Mouse (Mus musculus) left cerebral cortex, postnatal 4 days (tissue): ENCODE measurements around the gene Ly6g6e. TPM values are rescaled to one million over a fixed set of nuclear protein-coding genes. Genes with fewer than 3 reads are reported as not detected.
A peak's percentile ranks its signal among the peaks of the same experiment; 100 is the strongest.

Source experiments
- DNase-seq: peaks from one replicate; pipeline ENCODE4 v3.0.0-alpha.2; 2022
- intact Hi-C: fragments of 180-260 bp; cut with DNase I; formaldehyde crosslinking; loops from one replicate; pipeline ENCODE4 v1.15.1; 2025
- total RNA-seq, 2 experiments: library from RNA; stranded (reverse); gene quantifications; 2 replicates each; pipeline ENCODE4 v1.2.3; 2021

Gene Ly6g6e
- total RNA-seq, 2 experiments from 2014 or later = 2.8 to 3.4 TPM

DNA sequence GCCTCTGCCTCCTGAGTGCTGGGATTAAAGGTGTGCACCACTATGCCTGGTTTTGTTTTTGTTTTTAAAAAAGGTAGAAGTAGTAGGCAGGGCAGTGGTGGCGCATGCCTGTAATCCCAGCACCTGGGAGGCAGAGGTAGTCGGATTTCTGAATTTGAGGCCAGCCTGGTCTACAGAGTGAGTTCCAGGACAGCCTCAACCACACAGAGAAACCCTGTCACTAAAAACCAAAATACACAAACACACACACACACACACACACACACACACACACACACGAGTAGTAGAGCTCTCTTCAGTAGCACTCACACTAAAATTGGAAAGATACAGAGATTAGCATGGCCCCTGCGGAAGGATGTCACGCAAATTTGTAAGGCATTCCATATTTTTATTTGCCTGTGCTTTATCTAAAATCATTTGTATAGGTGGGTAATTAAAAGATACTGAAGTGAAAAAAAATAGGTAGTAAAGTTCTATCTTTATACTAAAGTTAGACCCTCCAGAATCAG lies 27.7 kb upstream of the Ly6g6e start:
- DNase-seq = no peak

DNA sequence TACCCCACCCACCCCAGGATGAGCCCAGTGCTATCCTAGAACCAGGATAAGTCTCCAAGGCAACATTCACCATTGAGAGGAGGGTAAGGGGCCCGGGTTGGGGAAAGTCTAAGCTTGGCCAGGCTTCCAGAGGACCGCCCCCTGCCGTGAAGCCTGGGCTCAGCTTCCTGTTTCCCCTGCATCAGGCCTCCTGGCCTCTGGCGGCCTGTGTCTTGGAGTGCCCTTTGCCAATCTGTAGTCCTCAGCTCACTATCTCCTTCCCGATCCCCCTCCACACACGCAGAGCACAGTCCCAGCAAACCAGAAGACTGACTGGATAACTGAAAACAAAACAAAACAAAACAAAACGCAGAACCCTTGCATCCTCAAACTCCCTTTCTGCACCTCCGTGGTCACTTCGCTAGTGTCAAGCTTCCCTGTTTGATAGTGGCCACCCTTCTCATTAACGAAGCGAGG lies 27.1 kb upstream of the Ly6g6e start, which contains the start of gene Clic1:
Gene Clic1 (plus strand): TSS at position 406 of the 456 bp plus-strand sequence.
- intact Hi-C loops = no loop called here
- DNase-seq = peak; percentile 76

More for the DNA sequence above, 27.7 kb upstream of the Ly6g6e start:
- intact Hi-C loops = no loop called here

DNA sequence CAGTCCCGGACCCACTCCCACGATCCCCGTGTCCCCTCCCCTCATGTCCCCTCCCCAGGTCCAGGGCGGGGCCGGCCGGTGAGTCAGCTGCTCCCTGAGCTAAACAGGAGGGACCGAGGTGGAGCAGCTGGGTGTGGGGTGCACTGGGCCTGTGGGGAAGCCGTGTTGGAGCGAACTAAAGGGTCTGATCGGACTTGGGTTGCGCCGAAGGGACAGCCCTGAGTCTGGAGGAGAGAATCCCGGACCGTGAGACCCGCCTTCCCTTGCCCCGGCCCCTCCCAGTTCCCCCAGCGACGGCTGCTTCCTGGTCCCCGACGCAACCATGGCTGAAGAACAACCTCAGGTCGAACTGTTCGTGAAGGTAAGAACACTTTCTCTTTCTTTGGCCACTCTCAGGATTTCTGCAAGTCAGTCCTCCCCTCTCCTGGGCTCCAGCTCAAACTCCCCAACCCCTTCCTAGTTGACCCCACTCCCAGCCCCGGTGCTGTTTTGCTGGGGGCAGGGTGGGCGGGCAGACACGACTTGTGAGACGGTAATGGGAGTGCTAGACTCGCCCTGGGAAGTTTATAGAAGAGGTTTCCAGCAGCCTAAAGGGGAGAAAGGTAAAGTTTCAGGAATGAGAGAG lies 26.5 kb upstream of the Ly6g6e start:
- DNase-seq = peak; percentile 61

DNA sequence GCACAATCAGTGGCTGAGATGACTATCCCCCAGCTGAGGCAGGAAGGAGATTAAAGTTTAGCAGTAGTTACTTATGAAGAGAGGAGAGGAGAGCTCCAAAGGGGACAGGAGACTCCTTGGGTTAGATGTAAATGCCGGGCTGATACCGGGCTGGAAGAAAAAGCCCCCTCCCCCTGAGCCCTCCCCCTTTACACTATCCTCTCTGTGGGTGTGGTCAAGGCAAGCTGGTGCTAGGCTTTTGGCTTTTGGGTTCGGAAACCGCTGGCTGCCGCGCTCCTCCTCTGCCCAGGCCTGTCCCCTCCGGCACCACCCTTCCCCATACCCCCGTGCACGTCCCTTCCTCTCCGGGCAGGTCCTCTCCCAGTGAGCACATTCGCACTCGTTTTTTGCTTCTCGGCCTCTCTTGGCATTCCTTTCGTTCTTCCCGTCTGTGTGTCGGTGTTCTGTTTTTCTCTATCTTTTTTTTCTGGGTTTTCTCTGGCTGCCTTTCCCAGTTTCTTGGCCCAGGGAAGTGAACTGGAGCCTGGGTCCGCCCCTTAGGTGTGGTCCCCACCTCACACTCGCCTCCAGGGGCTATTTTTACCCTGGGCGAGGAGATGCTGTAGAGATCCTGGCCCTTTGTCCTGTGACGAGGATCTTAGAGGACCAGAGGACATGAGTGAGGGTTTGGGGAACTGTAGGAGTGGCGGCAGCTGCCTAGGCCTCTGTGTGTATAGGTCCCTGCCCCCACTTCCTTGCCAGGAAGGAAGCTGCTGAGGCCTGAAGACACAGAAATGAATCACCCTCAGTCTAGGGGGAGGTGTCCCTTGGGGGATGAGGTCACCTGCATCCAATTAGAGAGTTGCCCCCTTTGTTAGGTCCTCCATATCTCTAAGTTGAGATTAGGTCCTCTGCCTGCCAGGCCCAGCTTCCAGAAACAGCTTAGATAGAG lies 25.3 kb upstream of the Ly6g6e start:
- DNase-seq = peak; percentile 86
- intact Hi-C loops = no loop called here

More for the DNA sequence above, 26.5 kb upstream of the Ly6g6e start:
- intact Hi-C loops = no loop called here

DNA sequence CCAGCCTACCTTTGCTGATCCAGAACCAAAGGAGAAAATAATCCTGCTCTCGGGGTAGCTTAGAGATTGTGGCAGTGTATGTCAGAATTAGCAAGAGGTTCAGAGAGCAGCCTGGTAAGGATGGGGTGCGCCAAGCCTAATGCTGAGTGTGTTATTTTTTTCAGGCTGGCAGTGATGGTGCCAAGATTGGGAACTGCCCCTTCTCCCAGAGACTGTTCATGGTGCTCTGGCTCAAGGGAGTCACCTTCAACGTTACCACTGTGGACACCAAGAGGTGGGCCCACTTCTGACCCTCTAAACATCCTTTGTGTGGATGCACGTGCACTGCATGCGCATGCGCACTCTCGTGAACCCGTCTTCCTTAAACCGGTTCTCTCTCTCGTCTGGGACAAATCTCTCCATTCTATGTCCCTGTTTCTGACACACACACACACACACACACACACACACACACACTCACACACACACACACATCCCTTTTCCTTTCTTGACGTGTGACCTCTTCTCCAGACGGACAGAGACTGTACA lies 24.4 kb upstream of the Ly6g6e start:
- intact Hi-C loops = no loop called here
- DNase-seq = no peak

DNA sequence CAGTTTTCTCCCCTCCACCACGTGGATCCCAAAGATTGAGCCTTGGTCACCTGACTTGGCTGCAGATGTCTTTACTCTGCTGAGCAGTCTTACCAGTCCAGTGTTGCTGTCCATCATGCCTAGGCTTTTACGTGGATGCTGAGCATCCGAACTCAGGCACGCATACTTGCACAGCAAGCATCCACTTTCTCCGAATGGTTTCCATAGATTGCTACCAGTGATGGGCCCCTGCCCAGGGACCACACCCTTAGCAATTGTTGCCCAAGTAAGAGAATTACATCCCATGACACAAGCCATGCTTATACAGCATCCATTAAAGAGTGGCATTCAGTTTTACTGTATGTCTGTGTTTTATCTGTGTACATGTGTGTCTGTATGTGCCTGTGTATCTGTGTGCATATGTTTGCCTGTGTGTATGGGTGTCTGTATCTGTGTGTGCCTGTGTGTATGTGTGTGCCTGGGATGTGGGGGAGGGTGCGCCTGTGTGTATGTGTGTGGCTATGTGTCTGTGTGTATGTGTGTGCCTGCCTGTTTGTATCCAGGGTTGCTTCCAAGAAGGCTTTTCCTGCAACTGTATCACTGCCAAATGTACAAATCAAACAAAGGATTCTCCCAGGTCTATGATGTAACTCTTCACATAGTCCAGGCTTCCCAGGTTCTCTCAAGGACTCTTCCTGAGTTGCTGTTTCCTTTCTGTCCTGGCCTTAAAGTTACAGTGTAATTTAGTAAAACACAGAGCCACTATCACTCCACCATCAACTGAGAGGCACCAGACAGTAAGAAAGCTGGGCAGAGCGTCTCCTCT lies 20.8 kb upstream of the Ly6g6e start:
- intact Hi-C loops = no loop called here

DNA sequence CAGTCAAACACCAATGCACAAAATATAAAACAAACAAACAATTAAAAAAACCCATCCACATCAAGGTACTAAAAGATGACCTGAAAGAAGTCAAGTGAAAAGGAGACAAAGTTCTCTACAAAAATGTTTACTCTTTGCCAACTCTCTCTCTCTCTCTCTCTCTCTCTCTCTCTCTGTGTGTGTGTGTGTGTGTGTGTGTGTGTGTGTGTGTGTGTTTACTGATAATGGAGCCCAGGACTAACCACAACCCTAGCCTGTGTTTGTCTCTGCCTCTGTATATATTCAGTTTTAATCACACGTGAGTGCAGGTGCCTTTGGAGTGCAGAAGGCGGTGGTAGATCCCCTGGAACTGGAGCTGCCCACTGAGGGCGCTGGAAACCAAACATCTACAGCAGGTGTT lies 19.6 kb upstream of the Ly6g6e start:
- intact Hi-C loops = no loop called here
- no peak for DNase-seq

More for the DNA sequence above, 20.8 kb upstream of the Ly6g6e start:
- DNase-seq = no peak

DNA sequence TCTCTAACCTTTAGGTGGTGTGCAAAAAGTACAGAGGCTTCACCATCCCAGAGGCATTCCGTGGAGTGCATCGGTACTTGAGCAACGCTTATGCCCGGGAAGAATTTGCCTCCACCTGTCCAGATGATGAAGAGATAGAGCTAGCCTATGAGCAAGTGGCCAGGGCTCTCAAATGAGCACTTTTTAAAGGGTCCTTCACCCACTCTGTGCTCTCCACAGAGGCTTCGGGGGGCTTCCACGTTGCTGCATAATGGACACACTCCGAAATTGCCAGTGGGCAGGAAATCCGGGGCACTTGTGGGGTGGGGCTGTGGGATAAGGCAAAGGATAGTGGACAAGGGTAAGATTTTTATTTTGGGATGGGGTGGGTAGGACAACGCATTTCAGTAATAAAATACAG lies 18.4 kb upstream of the Ly6g6e start:
- intact Hi-C loops = no loop called here
- DNase-seq = no peak

DNA sequence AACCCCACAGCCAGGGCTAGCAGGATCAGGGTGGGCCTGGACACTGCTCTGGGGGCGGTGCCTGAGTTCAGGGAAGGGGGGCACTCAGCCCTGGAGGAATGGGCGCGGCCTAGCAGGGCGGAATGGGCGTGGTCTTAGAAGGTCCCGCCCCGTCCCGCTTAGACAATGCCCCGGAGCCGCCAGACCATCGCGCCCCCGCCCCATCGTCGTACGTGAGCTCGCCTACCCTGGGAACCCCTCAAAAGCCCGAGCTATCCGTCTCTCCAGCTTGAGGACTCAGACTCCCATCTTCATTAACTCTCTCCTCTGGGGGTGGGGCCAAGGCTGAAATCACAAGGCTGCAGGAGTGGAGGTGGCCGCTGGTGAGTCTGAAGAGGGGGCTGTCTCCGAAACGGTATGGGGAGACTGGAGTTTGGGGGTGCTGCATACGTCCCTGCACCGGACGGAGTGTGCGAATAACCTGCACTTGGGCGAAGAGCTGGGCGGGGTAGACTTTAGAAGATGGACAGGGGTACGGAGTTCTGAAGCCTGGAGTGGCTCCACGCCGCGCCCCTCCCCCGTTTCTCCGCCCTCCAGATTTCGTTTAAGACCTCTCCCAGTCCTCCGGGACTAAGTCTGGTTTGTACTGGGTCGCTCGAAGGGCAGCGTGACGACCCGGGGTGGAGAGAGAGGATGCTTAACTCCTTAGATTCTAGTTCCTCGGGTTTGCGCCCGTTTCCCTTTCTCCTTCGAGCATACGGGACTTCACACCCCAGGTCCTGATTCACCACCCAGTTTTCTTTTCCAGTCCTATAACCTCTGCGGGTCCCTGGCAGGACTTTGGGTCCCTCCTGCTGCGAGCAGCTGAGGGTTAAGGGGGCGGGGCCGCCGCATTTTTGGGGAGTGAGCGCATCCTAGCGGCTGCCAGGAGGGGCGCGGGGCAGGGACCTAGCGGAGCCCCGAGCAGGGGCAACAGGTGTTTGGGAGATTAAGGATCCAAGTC lies 17.5 kb upstream of the Ly6g6e start, which contains the start of gene Ddah2:
Gene Ddah2 (plus strand): TSS at position 125 of the 982 bp plus-strand sequence.
- intact Hi-C loops = loop anchor here (1.0 kb wide), 1 partner anchor 38 kb away; no protein-coding TSS in a partner anchor
- DNase-seq = peak; percentile 97

DNA sequence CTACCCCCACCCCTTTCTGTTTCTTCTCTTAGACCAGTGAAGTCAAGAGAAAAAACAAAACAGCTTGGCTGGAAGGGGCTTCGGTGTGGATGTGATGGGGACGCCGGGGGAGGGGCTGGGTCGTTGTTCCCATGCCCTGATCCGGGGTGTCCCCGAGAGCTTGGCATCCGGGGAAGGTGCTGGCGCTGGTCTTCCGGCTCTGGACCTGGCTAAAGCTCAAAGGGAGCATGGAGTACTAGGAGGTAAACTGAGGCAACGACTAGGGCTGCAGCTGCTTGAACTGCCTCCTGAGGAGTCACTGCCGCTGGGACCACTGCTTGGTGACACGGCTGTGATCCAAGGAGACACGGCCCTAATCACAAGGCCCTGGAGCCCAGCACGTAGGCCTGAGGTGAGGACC lies 16.6 kb upstream of the Ly6g6e start:
- DNase-seq = no peak
- intact Hi-C loops = no loop called here

DNA sequence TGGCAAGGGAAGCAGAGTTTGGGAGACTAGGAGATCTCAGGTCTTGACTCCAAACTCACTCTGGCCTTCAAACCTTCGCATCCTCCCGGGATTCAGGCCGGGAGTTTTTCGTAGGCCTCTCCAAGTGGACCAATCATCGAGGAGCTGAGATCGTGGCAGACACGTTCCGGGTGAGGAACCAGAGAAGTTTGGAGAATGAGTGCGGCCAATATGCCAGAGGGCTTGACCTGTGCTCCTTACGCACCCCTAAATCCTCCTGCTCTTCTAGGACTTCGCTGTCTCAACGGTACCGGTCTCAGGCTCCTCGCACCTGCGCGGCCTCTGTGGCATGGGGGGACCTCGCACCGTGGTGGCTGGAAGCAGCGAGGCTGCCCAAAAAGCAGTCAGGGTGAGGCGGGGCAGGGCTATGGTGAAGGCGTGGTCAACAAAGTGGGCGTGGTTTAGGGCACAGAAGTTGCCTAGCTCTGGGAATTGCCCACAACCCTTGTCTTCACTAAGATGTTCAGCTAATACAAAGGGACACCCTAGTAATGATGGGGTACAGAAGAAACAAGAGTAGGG lies 15.9 kb upstream of the Ly6g6e start:
- intact Hi-C loops = no loop called here
- no peak for DNase-seq

DNA sequence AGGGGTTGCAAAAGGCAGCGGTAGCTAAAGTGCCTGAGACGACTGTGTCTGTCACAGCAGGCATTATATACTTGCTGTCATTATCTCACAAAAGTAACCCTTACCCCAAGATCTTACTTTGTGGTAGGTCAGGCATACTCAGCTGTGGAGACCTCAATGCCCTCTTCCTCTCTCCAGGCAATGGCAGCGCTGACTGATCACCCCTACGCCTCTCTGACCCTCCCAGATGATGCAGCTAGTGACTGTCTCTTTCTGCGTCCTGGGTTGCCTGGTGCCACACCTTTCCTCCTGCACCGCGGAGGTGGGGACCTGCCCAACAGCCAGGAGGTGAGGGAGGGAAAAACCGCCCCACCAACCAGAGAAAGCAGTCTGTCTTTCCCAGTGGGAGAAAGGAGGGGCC lies 15.4 kb upstream of the Ly6g6e start:
- intact Hi-C loops = no loop called here
- DNase-seq = no peak

DNA sequence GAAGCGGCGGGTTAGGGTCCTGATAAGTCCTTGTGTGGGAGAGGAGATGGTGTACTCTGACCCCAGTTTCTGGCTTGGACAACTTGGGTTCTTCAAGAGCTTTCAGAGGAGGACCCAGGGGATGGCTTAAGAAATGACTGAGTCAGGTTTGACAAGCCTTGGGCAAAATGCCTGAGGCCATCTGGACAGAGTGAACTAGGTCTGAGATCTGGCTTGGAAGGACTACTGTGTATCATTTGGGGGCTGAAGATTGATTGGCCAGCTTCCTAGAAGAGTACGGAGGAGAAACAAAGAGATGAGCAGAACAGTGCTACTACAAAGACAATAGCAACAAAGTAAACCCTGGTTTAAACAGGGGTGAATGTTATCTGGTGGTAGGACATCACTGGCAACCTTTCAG lies 13.2 kb upstream of the Ly6g6e start:
- intact Hi-C loops = no loop called here
- DNase-seq = peak; percentile 70

DNA sequence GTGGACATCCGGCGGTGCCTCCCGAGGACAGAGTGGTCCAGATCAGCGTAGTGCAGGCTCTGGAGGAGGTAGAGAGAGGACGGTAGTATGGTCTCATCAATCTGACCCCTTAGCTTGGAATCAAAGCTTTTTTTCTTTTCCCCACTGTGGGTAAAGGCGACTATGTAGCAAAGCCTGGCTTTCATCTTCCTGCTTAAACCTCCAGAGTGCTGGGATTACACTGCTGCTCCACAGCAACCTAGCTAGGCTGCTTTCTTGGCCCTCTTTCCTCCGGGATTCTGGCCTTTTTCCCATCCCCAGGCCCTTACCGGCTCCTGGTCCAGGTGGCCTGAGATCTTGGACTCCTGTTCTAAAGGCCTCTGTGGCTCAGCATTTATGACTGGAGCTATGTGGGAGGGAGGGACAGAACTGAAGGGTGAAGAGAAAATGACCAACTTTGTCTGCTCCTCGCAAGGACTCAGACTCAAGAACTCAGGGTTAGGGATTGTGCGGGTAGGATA lies 12.3 kb upstream of the Ly6g6e start:
- intact Hi-C loops = no loop called here
- DNase-seq = no peak

DNA sequence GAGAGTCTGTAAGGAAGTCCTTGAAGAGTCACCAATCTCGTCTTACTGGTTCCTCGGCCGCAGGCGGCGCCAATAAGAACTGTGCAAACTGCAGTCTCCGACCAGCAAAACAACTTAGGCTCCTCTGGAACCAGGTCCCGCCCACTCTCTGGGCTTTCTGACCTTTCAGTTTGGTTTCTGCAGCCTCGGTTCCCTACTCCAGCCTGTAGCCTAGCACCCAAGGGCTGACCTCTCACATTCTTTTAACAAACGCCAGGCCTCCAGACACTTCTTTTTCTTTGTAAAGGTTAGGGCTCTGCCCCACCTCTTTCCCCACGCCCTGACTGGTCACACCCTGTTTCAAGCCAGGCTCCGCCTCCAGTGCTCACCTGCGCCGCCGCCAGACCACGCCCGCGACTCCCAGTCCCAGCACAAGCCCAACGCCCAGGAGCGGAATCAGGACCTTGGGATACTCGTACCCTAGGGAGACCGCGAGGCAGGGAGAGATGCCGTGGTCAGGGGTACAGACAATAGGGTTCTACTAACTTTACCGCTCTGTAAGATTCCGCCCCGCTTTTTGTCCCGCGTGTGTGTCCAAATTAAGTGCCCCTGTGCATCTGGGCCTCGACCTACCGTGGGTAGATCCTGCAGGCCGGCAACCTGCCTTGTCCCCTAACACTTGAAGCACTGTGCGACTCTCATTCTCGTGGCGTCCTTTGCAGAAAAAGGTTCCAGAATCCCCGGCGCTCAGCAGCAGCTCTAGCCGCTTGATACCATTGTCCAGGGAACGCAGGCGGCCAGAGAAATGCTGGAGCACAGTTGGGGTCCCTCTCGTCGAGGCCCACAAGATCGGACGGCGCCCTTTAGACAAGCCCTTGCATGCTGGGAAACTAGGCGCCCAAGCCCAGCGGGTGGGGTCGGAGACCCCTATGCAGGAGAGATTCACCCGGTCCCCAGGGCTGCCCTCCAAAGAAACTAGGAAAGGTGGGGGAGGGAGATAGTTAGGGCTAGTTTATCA lies 11.5 kb upstream of the Ly6g6e start, which contains the start of gene Ly6g6c:
Gene Ly6g6c (plus strand): TSS at position 438 of the 997 bp plus-strand sequence.
- DNase-seq = no peak

DNA sequence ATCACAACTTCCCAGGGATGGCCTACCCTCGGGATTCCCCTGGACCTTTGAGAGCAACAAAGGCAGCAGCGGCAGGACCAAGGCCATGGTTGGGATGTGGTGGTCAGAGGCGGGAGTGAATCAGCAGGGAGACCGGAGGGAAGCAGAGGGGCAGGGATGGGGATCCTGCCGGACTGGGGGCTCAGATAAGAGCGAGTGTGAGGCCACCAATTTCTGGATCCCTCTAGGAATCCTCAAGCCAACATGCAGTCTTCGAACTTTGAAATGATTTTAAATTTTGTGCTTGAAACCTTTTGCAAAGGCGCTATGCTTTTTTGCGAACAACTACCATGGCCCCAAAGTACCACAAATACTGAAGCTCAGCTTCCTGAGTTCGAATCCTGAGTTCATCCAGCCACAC lies 10.6 kb upstream of the Ly6g6e start, which contains the start of gene Mpig6b:
Gene Mpig6b (minus strand): TSS at position 101 of the 400 bp plus-strand sequence.
- DNase-seq = no peak
- intact Hi-C loops = no loop called here

More for the DNA sequence above, 11.5 kb upstream of the Ly6g6e start, which contains the start of gene Ly6g6c:
- intact Hi-C loops = no loop called here
